Mouse (Mus musculus) megakaryocyte, adult 5-6 weeks (primary cell): Measurements from ENCODE around the gene Olfr1284. TPM values are rescaled to one million over a fixed set of nuclear protein-coding genes. Genes with fewer than 3 reads are reported as not detected.
"Not testable (repeated sequence)": the region's sequence is repeated elsewhere in the genome, so short reads cannot be mapped to it uniquely, and the experiment has no call there.

Experiments
- ATAC-seq: 2 replicates; pipeline ENCODE4 v1.8.0; 2016; ENCODE audit warnings: mild to moderate bottlenecking, inconsistent platforms; ENCODE audit not compliant: poor library complexity, severe bottlenecking
- total RNA-seq, 2 experiments: library from RNA; stranded (forward) in 1 of 2; stranded (reverse) in 1 of 2; fragments of 153-499, 151-499 nt in 1 of 2; fragments of 221-1000, 200-1000 nt in 1 of 2; gene quantifications; 2 replicates each; pipeline versions ENCODE4 v1.2.3 to v1.2.4; 2015 to 2017

The Olfr1284 gene
- not detected in 2 replicates for total RNA-seq (2015)
- not detected in 2 replicates for total RNA-seq (2017)

DNA sequence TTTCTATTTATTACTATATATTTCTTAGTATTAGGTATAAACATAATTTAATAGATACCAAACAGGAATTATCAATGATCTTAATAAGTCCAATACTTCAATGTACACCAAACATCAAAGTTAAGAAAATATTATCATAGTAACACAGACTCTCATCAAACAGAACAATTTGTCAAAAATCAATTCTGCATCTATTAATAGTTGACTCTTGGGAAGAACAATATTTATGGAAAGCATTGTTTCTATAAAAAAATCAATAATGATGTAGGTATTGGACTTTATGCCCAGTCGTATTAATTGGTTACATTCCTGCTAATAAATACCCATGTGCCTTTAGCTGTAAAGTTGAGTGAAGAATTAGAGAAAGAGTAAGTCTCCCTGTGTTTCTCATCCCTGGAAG, at the start of gene Olfr1284:
Gene Olfr1284 (plus strand): TSS at position 301 of the 400 bp plus-strand sequence.
- ATAC-seq: no peak

GRCm38 (mm10) chr2:111326220-111326619, 49.1 kb upstream of the Olfr1284 start, which contains the start of gene Olfr1281:
Olfr1281 (plus strand) TSS chr2:111326520.
- no peak for ATAC-seq

DNA sequence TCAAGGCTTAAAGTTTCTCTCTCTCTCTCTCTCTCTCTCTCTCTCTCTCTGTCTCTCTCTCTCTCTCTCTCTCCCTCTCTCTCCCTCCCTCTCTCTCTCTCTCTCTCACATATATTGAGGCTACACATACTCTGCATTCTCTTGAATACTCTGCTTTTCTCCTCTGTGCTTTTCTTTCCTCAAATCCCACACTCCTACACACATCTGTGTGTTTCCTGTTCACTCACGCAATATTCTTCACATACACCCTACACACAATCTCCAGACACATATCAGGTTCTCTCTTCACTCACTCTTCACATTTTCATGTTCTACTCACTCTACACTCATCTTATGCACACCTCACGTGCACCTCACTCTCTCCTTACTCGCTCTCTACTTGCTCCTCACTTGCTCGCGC, 41.6 kb upstream of the Olfr1284 start:
- not testable (repeated sequence) for ATAC-seq

- no peak for ATAC-seq
These were observed 39.3 kb upstream of the Olfr1284 start, which contains the start of gene Olfr1282 for GRCm38 (mm10) chr2:111335976-111336375. Olfr1282 (minus strand) TSS chr2:111336076.

GRCm38 (mm10) chr2:111366490-111366889, 8.8 kb upstream of the Olfr1284 start, which contains the start of gene Olfr1283:
Olfr1283 (plus strand) TSS chr2:111366790.
- ATAC-seq: no peak

- ATAC-seq: no peak
These were observed 47.6 kb downstream of the Olfr1284 start, which contains the start of gene Olfr1286 for GRCm38 (mm10) chr2:111422931-111423330. Olfr1286 (minus strand) TSS chr2:111423115.

Other genes starting within 250 kb of the Olfr1284 start
- not detected in 2 replicates for gene Gm15130, start 222.6 kb upstream of the Olfr1284 start, total RNA-seq (2015)
- gene Gm15130, start 222.6 kb upstream of the Olfr1284 start, total RNA-seq (2017): not detected in 2 replicates
- not detected in 2 replicates for gene 4930430A15Rik, start 145.9 kb upstream of the Olfr1284 start, total RNA-seq (2015)
- gene 4930430A15Rik, start 145.9 kb upstream of the Olfr1284 start, total RNA-seq (2017): not detected in 2 replicates
- gene Olfr1275, start 140.2 kb upstream of the Olfr1284 start, total RNA-seq (2015): not detected in 2 replicates
- not detected in 2 replicates for gene Olfr1275, start 140.2 kb upstream of the Olfr1284 start, total RNA-seq (2017)
- gene Olfr1276, start 121.0 kb upstream of the Olfr1284 start, total RNA-seq (2015): not detected in 2 replicates
- not detected in 2 replicates for gene Olfr1276, start 121.0 kb upstream of the Olfr1284 start, total RNA-seq (2017)
- not detected in 2 replicates for gene Olfr1277, start 101.4 kb upstream of the Olfr1284 start, total RNA-seq (2015)
- gene Olfr1277, start 101.4 kb upstream of the Olfr1284 start, total RNA-seq (2017): not detected in 2 replicates
- gene Olfr1278, start 85.4 kb upstream of the Olfr1284 start, total RNA-seq (2015): not detected in 2 replicates
- not detected in 2 replicates for gene Olfr1278, start 85.4 kb upstream of the Olfr1284 start, total RNA-seq (2017)
- gene Olfr1279, start 74.9 kb upstream of the Olfr1284 start, total RNA-seq (2015): not detected in 2 replicates
- gene Olfr1279, start 74.9 kb upstream of the Olfr1284 start, total RNA-seq (2017): not detected in 2 replicates
- not detected in 2 replicates for gene Olfr1280, start 61.5 kb upstream of the Olfr1284 start, total RNA-seq (2015)
- gene Olfr1280, start 61.5 kb upstream of the Olfr1284 start, total RNA-seq (2017): not detected in 2 replicates
- gene Olfr1281, start 49.0 kb upstream of the Olfr1284 start, total RNA-seq (2015): not detected in 2 replicates
- gene Olfr1281, start 49.0 kb upstream of the Olfr1284 start, total RNA-seq (2017): not detected in 2 replicates
- not detected in 2 replicates for gene Olfr1282, start 39.4 kb upstream of the Olfr1284 start, total RNA-seq (2015)
- gene Olfr1282, start 39.4 kb upstream of the Olfr1284 start, total RNA-seq (2017): not detected in 2 replicates
- gene Olfr1283, start 8.7 kb upstream of the Olfr1284 start, total RNA-seq (2015): not detected in 2 replicates
- not detected in 2 replicates for gene Olfr1283, start 8.7 kb upstream of the Olfr1284 start, total RNA-seq (2017)
- gene Olfr1286, start 47.6 kb downstream of the Olfr1284 start, total RNA-seq (2015): not detected in 2 replicates
- 0.18 TPM in 1 of 2 replicates, not detected in the other for gene Olfr1286, start 47.6 kb downstream of the Olfr1284 start, total RNA-seq (2017)
- not detected in 2 replicates for gene Olfr1287, start 73.6 kb downstream of the Olfr1284 start, total RNA-seq (2015)
- gene Olfr1287, start 73.6 kb downstream of the Olfr1284 start, total RNA-seq (2017): not detected in 2 replicates
- not detected in 2 replicates for gene Olfr1288, start 98.6 kb downstream of the Olfr1284 start, total RNA-seq (2015)
- not detected in 2 replicates for gene Olfr1288, start 98.6 kb downstream of the Olfr1284 start, total RNA-seq (2017)
- not detected in 2 replicates for gene Olfr1289, start 105.3 kb downstream of the Olfr1284 start, total RNA-seq (2015)
- gene Olfr1289, start 105.3 kb downstream of the Olfr1284 start, total RNA-seq (2017): not detected in 2 replicates
- not detected in 2 replicates for gene Olfr1290, start 118.3 kb downstream of the Olfr1284 start, total RNA-seq (2015)
- gene Olfr1290, start 118.3 kb downstream of the Olfr1284 start, total RNA-seq (2017): not detected in 2 replicates
- not detected in 2 replicates for gene Olfr1291-ps1, start 121.7 kb downstream of the Olfr1284 start, total RNA-seq (2015)
- gene Olfr1291-ps1, start 121.7 kb downstream of the Olfr1284 start, total RNA-seq (2017): not detected in 2 replicates
- gene Olfr1293-ps, start 149.7 kb downstream of the Olfr1284 start, total RNA-seq (2015): not detected in 2 replicates
- gene Olfr1293-ps, start 149.7 kb downstream of the Olfr1284 start, total RNA-seq (2017): not detected in 2 replicates
- not detected in 2 replicates for gene Olfr1294, start 164.8 kb downstream of the Olfr1284 start, total RNA-seq (2015)
- not detected in 2 replicates for gene Olfr1294, start 164.8 kb downstream of the Olfr1284 start, total RNA-seq (2017)
- not detected in 2 replicates for gene Olfr1295, start 194.2 kb downstream of the Olfr1284 start, total RNA-seq (2015)
- gene Olfr1295, start 194.2 kb downstream of the Olfr1284 start, total RNA-seq (2017): not detected in 2 replicates